Mouse (Mus musculus): ENCODE measurements around the gene B3galt6.

Gene B3galt6

GRCm38 (mm10) chr4:155992241-155992905 lies at the start of gene B3galt6, which contains the start of gene Sdf4:
TSS of gene B3galt6 (minus strand) at chr4:155992649.
TSS of gene Sdf4 (plus strand) at chr4:155992872.
- peak; percentile 78 to 85 for DNase-seq (ENCODE audit: low spot score in 2 of 2)

DNA sequence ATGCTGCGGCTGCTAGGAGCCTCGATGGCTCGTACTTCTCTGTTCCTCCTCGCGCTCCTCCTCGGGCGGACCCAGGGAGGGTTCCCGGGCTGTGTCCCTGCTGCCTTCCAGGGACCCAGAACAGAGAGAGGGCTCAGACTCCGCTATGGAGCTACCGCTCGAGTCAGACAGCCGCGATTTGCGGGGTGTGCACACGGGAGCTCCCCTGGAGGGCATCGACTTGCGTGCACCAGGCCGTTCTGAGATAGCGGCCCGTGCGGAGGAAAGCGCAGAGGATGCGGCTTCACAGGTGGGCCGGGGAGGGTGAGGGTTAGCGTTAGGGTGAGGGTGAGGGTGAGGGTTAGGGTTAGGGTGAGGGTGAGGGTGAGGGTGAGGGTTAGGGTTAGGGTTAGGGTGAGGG lies 42.5 kb upstream of the B3galt6 start:
- no peak for DNase-seq (ENCODE audit: low spot score in 2 of 2)

DNA sequence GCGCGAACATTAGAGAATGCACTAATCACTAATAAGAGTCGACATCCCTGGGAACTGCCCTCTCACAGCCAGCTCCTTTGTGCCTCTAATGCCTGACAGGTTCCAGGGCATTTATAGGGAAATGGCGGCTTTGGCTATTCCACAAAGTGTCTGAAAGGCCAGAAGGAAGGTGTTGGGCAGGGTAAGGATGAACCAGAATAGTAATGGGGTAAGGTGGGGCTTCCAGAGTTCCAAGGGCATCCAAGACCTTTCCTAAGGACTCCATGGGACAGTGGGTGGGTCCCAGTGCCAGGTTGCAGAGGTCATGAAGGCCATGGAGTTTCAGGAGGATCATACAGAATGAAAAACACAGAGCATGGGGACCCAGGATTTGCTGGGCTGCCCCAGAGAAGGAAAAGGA lies 41.9 kb upstream of the B3galt6 start:
- DNase-seq (ENCODE audit: low spot score in 2 of 2), result no peak

DNA sequence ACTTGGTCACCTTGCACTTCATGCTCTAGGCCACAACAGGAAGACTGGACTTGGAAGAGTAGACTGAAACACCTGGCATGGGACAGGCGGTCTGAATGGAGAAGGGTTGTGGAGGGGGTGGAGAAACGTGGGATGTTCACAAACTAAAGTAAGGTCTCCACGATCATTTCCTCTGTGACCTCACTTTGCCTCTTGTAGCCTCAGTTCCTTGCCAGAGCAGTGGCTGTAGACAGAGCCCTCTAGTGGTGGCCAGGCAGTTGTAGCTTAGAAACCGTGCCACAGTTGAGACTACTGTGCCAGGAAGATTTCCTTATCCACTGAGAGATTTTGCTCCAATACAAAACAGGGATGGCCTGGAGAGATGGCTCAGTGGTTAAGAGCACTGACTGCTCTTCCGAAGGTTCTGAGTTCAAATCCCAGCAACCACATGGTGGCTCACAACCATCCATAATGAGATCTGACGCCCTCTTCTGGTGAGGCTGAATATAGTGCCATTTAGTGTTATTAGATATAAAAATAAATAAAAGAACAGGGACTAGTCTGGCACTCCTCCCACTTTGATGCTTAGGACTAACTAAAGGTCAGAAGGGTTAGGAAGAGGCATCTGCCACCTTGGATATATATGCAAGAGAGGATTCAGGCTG lies 41.1 kb upstream of the B3galt6 start:
- no peak for DNase-seq (ENCODE audit: low spot score in 2 of 2)

GRCm38 (mm10) chr4:156032856-156033255 lies 40.4 kb upstream of the B3galt6 start:
- DNase-seq (ENCODE audit: low spot score in 2 of 2), result no peak

GRCm38 (mm10) chr4:156031593-156032391 lies 39.3 kb upstream of the B3galt6 start:
- DNase-seq (ENCODE audit: low spot score in 2 of 2), result peak; percentile 71 to 78

- no peak for DNase-seq (ENCODE audit: low spot score in 2 of 2)
Observed at GRCm38 (mm10) chr4:156031255-156031592, 38.8 kb upstream of the B3galt6 start.

DNA sequence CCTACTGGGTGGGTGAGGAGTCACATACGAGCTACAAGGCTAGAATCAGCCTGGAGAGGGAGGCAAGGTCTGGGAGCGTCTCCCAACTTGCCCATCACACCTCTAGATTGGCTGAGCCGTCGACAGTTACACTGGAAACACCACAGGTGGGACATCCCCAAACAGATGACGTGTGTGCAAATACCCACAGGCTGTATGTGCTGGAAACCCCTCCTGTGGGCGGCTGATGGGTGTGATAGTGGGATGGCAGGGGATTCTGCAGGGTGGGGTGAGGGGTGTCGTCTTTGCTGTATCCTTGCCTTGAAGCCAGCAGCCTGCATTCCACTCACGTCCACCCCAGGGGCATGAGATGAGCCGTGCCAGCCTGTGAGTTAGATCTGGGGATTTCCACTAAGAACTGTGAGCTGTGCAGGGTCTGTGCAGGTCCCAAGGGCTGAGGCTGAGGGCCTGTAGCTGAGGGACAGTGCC lies 38.2 kb upstream of the B3galt6 start:
- DNase-seq (ENCODE audit: low spot score in 2 of 2), result no peak

- no peak for DNase-seq (ENCODE audit: low spot score in 2 of 2)
Observed at GRCm38 (mm10) chr4:156028580-156028979, 36.1 kb upstream of the B3galt6 start.

DNA sequence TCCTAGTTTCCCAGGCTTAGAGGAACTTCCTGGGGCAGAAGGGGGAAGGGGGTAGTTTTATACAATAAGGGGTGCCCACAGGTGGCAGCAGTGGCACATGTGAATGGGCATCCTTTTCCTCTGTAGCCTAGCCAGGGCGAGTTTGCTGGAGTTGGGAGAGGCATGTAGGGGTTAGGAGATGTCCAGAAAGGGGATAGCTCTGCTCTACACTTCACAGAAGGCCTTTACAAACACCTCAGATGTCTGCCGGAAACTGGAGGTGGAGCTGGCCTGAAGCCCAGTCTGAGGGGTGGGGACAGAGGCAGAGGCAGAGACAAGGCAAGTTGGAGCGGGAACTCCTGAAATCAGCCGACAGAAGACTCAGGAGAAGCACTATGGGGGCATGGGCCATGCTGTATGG lies 33.6 kb upstream of the B3galt6 start, which contains the start of gene Tnfrsf18:
Gene Tnfrsf18, plus strand, starts transcription at position 152 of the 400 bp plus-strand sequence.
- DNase-seq (ENCODE audit: low spot score in 2 of 2), result peak; percentile 36 to 43

- DNase-seq (ENCODE audit: low spot score in 2 of 2), result no peak
Observed at GRCm38 (mm10) chr4:156024184-156024583, 31.7 kb upstream of the B3galt6 start.

GRCm38 (mm10) chr4:156023520-156023919 lies 31.1 kb upstream of the B3galt6 start:
- no peak for DNase-seq (ENCODE audit: low spot score in 2 of 2)

GRCm38 (mm10) chr4:156021942-156022419 lies 29.5 kb upstream of the B3galt6 start:
- no peak for DNase-seq (ENCODE audit: low spot score in 2 of 2)

- no peak for DNase-seq (ENCODE audit: low spot score in 2 of 2)
Observed at GRCm38 (mm10) chr4:156021381-156021780, 28.9 kb upstream of the B3galt6 start.

- DNase-seq (ENCODE audit: low spot score in 2 of 2), result no peak
Observed at GRCm38 (mm10) chr4:156019771-156020170, 27.3 kb upstream of the B3galt6 start.

- no peak for DNase-seq (ENCODE audit: low spot score in 2 of 2)
Observed at GRCm38 (mm10) chr4:156014436-156014835, 22.0 kb upstream of the B3galt6 start.

GRCm38 (mm10) chr4:156013637-156014036 lies 21.2 kb upstream of the B3galt6 start, which contains the start of gene Tnfrsf4:
TSS of gene Tnfrsf4 (plus strand) at chr4:156013843.
- no peak for DNase-seq (ENCODE audit: low spot score in 2 of 2)

DNA sequence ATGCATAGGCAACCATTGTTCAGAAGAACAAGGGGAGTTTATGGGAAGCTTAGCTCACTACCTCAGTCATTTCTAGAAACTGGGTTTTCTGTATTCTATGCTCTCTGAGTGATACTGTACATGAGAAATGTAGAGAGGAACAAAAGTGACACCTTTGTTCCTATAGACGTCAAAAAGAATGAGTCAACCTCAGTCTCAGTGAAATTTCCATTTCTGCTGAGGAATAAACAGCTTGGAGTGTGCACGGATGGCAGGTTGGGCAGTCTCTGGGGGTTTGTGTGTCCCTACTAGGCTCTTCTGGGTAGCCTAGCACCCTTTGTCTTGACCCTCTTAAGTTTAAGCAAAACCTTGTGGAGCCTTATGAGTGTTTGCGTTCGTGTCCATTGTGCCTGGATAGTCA lies 15.9 kb upstream of the B3galt6 start:
- DNase-seq (ENCODE audit: low spot score in 2 of 2), result no peak

DNA sequence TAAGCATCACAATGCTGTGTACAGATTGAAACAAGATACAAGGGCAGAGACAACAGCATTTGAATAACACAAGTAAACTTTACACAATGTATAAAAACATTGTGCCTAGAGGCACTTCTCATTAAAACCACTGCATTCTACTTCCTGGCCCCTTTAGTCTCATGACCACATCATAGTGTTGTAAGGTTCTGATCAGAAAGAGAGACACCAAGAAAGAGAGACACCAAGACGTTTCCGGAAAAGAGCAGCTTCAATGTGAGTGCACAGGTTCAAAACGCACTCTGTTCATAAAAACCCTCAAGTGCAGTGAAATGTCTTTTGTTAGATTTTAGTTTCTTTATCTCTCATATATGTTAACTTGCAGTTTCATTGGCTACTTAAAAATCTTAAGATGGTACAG lies 11.7 kb upstream of the B3galt6 start:
- no peak for DNase-seq (ENCODE audit: low spot score in 2 of 2)

GRCm38 (mm10) chr4:155993606-155994005 lies 1.2 kb upstream of the B3galt6 start:
- DNase-seq (ENCODE audit: low spot score in 2 of 2), result no peak

DNA sequence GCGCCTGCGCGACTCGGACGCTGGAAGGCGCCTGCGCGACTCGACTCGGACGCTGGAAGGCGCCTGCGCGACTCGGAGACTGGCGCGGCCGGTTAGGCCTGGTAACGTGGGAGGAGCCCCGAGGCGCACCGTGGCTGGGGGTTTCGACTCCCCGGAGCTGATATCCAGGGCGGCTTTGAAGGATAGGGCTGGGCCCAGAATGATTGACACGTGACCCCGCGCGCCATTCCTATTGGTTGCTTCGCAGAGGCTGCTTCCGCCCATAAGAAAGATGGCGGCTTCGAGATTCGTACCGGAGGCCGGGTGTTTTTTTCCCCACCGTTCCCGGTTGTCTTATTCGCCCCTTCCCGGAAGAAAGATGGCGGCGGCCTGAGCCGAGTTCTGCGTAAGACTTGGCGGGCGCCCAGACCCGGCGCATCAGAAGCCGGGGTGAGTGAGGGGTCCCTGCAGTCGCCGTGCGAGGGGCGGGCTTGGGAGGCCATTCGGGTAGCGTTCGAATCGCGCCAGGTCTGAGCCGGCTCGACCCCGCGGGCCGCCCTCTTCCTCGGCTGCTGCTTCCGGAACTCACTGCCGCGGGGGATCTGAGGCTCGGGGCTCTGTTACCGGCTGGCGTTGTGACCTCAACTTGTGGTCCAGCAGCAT lies 578 bp upstream of the B3galt6 start:
- peak; percentile 94 to 96 for DNase-seq (ENCODE audit: low spot score in 2 of 2)

GRCm38 (mm10) chr4:155991908-155992230 lies 580 bp downstream of the B3galt6 start:
- DNase-seq (ENCODE audit: low spot score in 2 of 2), result no peak

Data from frontal cortex, postnatal 14 days (tissue).